Mouse (Mus musculus) fibroblast of lung, adult 2 months (primary cell): ENCODE results near the gene Tmem168.

Experiments
- DNase-seq: peaks from one replicate; pipeline ENCODE4 v3.0.0-alpha.2; 2011; ENCODE audit warnings: low read depth

Tmem168 gene

DNA sequence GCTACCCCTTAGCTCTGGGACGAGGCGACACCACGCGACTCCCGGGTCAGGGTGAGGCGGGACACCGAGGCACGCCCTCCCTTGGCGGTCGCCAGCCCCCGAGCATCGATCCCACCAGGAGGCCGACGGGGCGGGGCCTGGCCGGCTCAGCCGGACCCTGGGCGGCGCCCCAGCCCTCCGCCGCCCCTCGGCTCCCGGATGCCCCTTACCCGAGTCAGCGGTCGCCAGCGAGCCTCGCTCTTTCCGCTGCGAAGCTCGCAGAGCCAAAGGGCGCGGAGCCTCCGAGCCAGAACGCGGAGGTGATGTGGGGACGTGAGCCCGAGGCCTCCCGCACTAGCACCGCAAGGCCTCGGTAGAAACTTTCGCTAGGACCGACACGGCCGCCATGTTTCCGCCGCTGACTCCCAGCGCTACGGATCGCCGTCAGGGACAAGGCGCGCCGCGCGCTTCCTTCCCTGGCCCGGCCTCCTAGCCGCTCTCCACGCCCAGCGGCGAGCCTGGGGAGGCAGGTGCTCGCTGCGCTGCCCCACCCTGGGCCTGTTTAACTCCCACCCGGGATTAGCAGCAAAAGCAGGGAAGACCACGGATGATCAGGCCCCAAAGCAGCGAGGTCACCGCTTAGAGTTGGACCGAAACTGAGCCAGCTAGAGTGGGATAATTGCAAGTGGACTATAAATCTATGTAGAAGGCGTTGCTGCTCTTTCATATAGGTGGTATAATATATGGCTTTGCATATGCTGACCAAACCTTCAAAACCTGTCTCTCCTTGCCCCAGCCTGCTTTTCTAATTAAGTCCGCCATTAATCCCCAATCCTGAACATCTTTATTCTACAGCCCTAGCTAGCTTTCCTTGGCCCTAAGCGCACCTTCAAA is at the start of gene Tmem168:
Tmem168 (minus strand) TSS at position 480 of the 873 bp plus-strand sequence.
- DNase-seq = peak; percentile 37

GRCm38 (mm10) chr6:13654081-13654480 is 46.2 kb upstream of the Tmem168 start:
- DNase-seq = no peak

DNA sequence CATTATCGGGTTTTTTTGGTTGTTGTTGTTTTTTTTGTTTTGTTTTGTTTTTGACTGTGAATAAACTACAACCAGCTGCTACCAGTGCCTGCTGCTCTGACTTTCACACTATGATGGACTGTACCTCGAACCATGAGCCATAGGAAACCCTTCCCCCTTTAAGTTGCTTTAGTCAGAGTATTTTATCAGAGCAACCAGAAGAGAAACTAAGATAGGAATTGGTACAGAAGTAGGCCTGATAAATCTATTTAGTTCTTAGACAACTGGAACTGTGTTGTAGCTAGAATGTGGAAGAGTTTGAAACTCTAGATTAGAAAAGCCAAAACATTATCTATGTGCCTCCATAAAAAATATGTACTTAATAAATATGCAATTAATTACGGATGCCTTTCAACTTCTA is 44.4 kb upstream of the Tmem168 start:
- no peak for DNase-seq

DNA sequence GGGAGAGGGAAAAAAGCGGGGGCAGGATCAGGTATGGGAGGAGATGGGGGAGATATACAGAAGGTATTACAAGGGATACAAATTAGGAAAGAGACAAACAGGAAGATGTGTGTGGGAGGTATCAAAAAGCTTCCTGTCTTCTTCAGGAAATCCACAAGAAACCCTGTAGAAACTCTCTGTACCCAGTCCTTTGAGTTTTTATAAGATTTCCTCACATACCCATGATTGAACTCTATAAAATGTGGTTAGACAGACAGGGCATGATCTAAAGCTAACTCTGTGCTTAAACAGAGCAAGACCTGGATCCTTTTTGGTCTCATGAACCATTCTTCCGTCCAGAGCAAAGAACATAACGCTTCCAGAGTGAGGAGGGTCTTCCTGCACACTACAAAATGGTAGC is 43.0 kb upstream of the Tmem168 start:
- DNase-seq = no peak

DNA sequence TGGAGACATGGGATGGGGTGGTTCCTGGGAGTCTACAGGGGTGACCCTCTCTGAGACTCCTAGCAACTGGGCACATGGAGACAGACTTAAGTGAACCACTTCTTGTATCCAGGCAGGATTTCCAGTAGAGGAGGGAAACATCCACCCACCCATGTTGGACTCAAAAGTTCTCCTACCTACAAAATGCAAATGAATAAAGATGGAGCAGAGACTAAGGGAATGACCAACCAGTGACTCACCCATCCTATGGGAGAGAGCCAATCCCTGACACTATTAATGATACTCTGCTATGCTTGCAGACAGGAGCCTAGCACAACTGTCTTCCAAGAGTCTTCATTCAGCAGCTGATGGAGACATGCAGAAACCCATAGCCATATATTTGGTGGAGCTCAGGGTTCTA is 40.4 kb upstream of the Tmem168 start:
- DNase-seq = no peak

DNA sequence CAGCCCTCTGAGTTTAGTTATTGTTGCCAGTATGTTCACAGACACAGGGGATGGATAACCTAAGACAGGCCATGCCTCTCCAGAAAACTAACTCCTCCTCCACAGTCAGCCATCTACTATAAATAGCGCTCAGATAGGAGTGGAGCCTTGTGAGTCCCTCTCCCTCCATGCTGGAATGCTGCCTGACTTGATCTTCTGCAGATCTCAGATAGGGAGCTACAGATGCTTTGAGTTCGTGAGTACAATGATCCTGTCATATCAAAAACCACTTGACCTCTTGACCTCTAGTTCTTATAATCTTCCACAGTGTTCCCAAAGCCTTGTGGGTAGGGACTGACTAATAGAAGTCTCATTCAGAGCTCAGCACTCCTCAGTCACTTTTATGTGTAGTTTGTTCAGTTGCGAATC is 28.7 kb upstream of the Tmem168 start:
- no peak for DNase-seq

DNA sequence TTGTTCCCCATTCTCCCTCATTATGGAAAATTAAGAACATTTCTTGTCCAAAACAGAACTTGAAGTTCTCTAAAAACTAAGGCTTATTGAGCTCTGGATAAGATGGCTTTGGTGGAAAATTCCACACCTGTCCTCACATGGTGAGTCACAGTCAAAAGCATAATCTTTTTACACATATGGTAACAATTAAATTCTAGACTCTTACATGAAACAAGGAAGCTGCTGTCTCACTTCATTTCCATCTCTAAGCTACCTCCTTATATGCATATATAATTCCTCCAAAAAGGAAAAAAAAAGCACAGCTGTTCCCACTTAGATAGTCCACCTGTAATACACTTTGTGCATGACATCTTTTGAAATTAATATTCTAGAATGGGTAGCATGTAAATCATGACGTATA is 24.7 kb upstream of the Tmem168 start:
- peak; percentile 22 for DNase-seq

- no peak for DNase-seq
Observed at GRCm38 (mm10) chr6:13630607-13631006, 22.7 kb upstream of the Tmem168 start.

DNA sequence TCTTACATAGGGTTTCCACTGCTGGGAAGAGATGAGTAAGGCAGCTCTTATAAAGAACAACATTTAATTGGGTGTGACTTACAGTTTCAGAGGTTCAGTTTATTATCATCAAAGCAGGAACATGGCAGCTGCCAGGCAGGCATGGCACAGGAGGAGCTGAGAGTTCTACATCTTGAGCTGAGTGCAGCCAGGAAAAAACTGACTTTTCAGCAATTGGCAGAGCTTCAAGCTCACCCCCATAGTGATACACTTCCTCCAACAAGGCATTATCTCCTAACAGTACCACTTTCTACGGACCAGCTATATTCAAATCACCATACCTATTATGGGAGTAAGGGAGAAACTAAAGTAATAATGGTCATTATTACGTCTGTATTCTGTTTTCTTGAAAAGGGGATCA is 11.7 kb upstream of the Tmem168 start:
- no peak for DNase-seq

GRCm38 (mm10) chr6:13617110-13617509 is 9.2 kb upstream of the Tmem168 start:
- no peak for DNase-seq

DNA sequence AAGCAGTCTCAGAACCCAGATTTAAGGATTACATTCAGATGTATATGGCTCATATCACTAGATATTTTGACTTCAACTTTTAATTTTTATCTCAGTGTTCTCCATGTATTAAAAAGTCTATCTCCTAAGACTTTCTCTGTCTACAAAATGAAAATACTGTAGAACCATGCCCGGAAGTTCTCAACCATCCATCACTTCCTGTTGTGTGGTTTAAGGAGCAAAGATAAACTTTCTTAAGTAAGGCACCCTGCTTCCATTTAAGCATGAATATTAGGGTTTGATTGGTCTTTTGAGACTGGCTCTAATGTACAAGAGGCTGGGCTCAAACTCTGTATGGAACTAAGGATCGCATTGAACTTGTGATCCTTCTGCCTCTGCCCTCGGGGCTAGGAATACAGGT is 6.7 kb upstream of the Tmem168 start:
- no peak for DNase-seq

- no peak for DNase-seq
Observed at GRCm38 (mm10) chr6:13613671-13614070, 5.8 kb upstream of the Tmem168 start.

- no peak for DNase-seq
Observed at GRCm38 (mm10) chr6:13610869-13611268, 3.0 kb upstream of the Tmem168 start.

DNA sequence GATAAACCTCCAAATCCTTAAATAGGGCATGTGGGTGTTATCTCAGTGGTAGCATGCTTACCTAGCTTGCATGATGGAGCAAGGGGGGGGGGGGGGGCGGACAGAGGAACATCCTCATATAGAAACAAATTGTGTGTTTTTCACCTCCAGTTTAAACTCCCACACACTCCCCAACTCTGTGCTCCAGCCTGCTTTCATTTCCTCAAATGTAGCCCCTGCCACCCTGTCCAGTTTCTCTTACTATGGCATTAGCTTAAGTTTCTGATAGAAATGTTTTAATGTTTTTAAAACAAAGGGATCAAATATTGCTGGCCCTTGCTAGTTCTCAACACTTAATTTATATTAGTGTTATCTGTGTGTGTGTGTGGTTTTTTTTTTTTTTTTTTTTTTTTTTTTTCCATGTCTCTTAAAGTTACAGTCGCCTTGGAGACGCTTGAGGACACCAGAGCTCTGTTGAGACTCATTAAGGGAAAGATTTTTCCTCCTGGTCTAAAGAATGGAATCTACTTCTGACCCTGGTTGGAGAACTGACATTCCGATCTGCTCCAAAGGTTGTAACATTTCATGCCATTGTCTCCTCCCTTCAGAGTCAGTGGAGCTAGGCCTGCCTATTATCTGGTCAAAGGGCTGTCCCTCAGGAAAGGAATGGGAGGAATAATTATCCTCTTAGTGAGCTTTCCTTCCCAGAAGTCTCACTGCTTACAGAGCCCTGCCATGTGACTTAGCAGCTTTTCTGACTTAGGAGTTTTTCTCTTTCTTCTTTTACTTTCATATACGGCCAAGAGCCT is 1.6 kb upstream of the Tmem168 start:
- DNase-seq = no peak

- peak; percentile 23 for DNase-seq
Observed at GRCm38 (mm10) chr6:13606921-13607620, 829 bp downstream of the Tmem168 start.

DNA sequence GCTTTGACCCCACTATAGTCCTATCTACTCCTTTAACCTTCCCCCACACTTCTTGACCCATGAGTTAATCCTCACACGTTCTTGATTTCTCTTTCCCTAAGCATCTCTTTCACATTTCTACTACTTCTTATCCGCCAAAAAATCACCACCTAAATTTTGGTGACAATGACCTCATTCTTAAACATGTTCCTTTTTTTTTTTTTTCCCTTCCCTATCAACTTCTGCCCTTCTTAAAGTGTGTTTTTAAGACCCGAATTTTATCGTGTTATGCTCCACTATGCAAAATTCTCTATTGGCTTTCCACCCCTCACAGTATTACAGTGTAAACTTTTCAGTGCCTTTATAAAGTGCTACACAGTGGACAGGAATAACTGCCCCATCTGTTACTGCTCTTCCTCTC is 1.5 kb downstream of the Tmem168 start:
- DNase-seq = no peak

DNA sequence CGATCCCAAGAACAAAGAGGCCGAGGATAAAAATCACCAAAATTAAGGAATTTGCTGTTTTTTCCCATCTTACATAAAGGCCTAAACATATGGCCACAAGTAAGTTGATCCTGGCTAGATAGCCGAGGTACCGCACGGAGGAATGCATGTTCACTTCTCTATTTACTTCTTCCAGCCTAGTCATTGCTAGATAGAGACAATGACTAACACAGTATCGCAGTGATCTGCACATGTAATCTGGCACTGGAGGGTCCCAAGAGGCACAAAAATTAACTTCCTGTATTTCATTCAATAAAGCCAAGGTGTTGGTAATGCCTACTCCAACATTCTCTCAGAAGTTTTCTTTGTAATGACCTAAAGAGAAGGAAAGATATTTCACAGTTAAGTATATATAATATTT is 4.8 kb downstream of the Tmem168 start:
- no peak for DNase-seq

DNA sequence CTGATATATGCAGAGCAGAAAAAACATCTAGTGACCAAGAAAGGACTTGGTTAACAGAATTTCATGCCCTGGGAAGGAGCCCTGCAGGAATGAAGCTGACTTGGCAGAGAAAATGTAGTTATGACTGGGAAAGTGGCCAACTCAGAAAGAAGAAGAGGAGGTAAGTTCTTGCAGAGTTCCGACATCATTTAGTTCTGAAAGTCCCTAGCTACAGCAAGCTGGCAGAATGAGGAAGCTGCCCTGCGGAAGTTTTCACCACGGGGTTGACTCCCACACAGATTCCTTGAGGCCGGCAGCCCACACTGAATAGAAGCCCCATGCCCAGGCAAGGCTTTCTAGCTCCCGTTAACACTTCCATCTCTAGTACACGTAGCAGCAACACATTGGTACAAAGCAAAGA is 6.3 kb downstream of the Tmem168 start:
- peak; percentile 56 for DNase-seq

- no peak for DNase-seq
Observed at GRCm38 (mm10) chr6:13598239-13598923, 9.5 kb downstream of the Tmem168 start.

DNA sequence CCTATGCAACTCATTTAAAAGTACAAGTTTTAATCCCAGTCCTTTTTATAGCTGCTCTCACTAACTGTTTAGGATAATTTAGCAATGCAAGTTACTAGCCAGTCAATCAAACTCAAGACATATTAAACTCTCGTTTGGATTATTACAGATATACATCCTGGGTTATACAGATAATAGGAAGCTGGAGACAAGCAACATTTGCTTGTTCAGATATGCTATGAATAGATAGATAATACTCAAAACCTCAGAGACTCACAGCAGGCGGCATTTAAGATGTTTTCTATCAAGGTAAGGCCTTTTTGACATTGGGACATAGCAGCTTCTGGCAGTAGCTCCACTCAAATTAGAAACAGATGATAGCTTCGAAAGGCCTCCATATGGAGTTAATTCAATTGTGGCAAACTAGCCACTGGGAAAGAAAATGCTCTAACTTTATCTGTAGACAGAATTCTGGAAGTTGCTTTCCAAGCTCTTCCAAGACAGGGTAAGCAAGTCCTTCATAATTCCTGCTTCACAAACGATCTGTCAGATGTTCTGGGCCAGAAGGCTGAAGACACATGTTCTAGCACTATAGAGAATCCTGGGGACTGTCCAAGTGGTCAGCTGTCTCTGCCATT is 15.1 kb downstream of the Tmem168 start:
- no peak for DNase-seq

- no peak for DNase-seq
Observed at GRCm38 (mm10) chr6:13586560-13586959, 21.3 kb downstream of the Tmem168 start.

- DNase-seq = no peak
Observed at GRCm38 (mm10) chr6:13586154-13586553, 21.7 kb downstream of the Tmem168 start.
